ENCODE assay signal across 9 mouse cellular contexts in genomic region chr3:34756632-34757031, GRCm38 (mm10).
"Had no signal": no experiment of that assay in that cellular context is flagged by ENCODE, and none has a peak within 500 bp of the region (broad histone marks: within the 10 kb centered on the region; RNA-seq: fewer than 3 reads in every experiment).

No protein-coding gene starts in this region.

- DNase-seq: liver, postnatal 0 days; lung, embryonic 14.5 days; lung, postnatal 10 days; lung, postnatal 4 days; midbrain, embryonic 14.5 days; right cerebral cortex, postnatal 14 days; thymus, adult 2 months; thymus, postnatal 25 days; thymus, postnatal 4 days had no signal
